Mouse (Mus musculus) gonadal fat pad, adult 2 months (tissue): ENCODE results near the gene Chchd3. TPM values are rescaled to one million over a fixed set of nuclear protein-coding genes. Genes with fewer than 3 reads are reported as not detected.

Experiments used
- DNase-seq: peaks from one replicate; pipeline ENCODE4 v3.0.0-alpha.2; 2012; ENCODE audit warnings: low read depth
- polyA plus RNA-seq: library from polyadenylated mRNA; depleted of rRNA; stranded (reverse); fragments of >200 nt; gene quantifications from 2 replicates; pipeline ENCODE4 v1.2.3, GENCODE M21; 2012

The Chchd3 gene
- polyA plus RNA-seq, 1 experiment = 51.4 TPM

- no peak for DNase-seq
Measured at GRCm38 (mm10) chr6:32936365-32936764, 123.7 kb downstream of the Chchd3 start.

- DNase-seq = no peak
Measured at GRCm38 (mm10) chr6:32935576-32935975, 124.5 kb downstream of the Chchd3 start.

GRCm38 (mm10) chr6:32931106-32931770 is 128.8 kb downstream of the Chchd3 start:
- DNase-seq = no peak

GRCm38 (mm10) chr6:32922391-32922790 is 137.7 kb downstream of the Chchd3 start:
- no peak for DNase-seq

GRCm38 (mm10) chr6:32920091-32920490 is 140.0 kb downstream of the Chchd3 start:
- DNase-seq = no peak

GRCm38 (mm10) chr6:32910692-32911091 is 149.4 kb downstream of the Chchd3 start:
- DNase-seq = no peak

- no peak for DNase-seq
Measured at GRCm38 (mm10) chr6:32899061-32899460, 161.0 kb downstream of the Chchd3 start.

GRCm38 (mm10) chr6:32894100-32894499 is 166.0 kb downstream of the Chchd3 start:
- no peak for DNase-seq

GRCm38 (mm10) chr6:32890726-32891125 is 169.3 kb downstream of the Chchd3 start:
- peak; percentile 4 for DNase-seq

- no peak for DNase-seq
Measured at GRCm38 (mm10) chr6:32888894-32889529, 171.0 kb downstream of the Chchd3 start.

- no peak for DNase-seq
Measured at GRCm38 (mm10) chr6:32878586-32878985, 181.5 kb downstream of the Chchd3 start.

- no peak for DNase-seq
Measured at GRCm38 (mm10) chr6:32874176-32874575, 185.9 kb downstream of the Chchd3 start.

- DNase-seq = no peak
Measured at GRCm38 (mm10) chr6:32872805-32873204, 187.3 kb downstream of the Chchd3 start.

GRCm38 (mm10) chr6:32850960-32851359 is 209.1 kb downstream of the Chchd3 start:
- no peak for DNase-seq

- DNase-seq = peak; percentile 52
Measured at GRCm38 (mm10) chr6:32848974-32849373, 211.1 kb downstream of the Chchd3 start.

- no peak for DNase-seq
Measured at GRCm38 (mm10) chr6:32845463-32845862, 214.6 kb downstream of the Chchd3 start.

- DNase-seq = no peak
Measured at GRCm38 (mm10) chr6:32837939-32838301, 222.1 kb downstream of the Chchd3 start.

- peak; percentile 70 for DNase-seq
Measured at GRCm38 (mm10) chr6:32837165-32837938, 222.7 kb downstream of the Chchd3 start.

- DNase-seq = no peak
Measured at GRCm38 (mm10) chr6:32823856-32824620, 236.0 kb downstream of the Chchd3 start.

GRCm38 (mm10) chr6:32818961-32819360 is 241.1 kb downstream of the Chchd3 start:
- no peak for DNase-seq

GRCm38 (mm10) chr6:32808796-32809195 is 251.3 kb downstream of the Chchd3 start:
- no peak for DNase-seq

- DNase-seq = no peak
Measured at GRCm38 (mm10) chr6:32807771-32808170, 252.3 kb downstream of the Chchd3 start.
